Mouse (Mus musculus) C2C12 (cell line): ENCODE results near the gene Nuak1. TPM values are rescaled to one million over a fixed set of nuclear protein-coding genes. Genes with fewer than 3 reads are reported as not detected.

Experiments
- H3K27me3 ChIP-seq: one replicate; pipeline ENCODE4 v1.6.1; 2011; ENCODE audit not compliant: control insufficient read depth, insufficient read depth, insufficient read length
- H3K36me3 ChIP-seq: one replicate; pipeline ENCODE4 v1.6.1; 2011; ENCODE audit not compliant: control insufficient read depth, insufficient read depth
- H3K4me3 ChIP-seq: one replicate; pipeline ENCODE4 v1.5.1; 2011; ENCODE audit warnings: mild to moderate bottlenecking, control low read depth; ENCODE audit not compliant: poor library complexity, insufficient read depth, severe bottlenecking
- H3K79me2 ChIP-seq: one replicate; pipeline ENCODE4 v1.6.1; 2011; ENCODE audit not compliant: control insufficient read depth, insufficient read depth
- H3K79me3 ChIP-seq: one replicate; pipeline ENCODE4 v1.6.1; 2011; ENCODE audit warnings: low read depth, control low read depth
- H3ac ChIP-seq: one replicate; pipeline ENCODE3; 2011; ENCODE audit warnings: low read depth; ENCODE audit not compliant: control insufficient read depth, insufficient read length
- CEBPB ChIP-seq: IDR thresholded peaks from one replicate; pipeline ENCODE4 v1.6.1; 2011; ENCODE audit warnings: low read depth, mild to moderate bottlenecking, control low read depth, moderate library complexity
- CTCF ChIP-seq: IDR thresholded peaks from one replicate; pipeline ENCODE4 v1.5.1; 2011; ENCODE audit not compliant: control insufficient read depth, insufficient read depth, insufficient read length
- FOSL1 ChIP-seq: IDR thresholded peaks from one replicate; pipeline ENCODE4 v1.8.0; 2011; ENCODE audit warnings: mild to moderate bottlenecking, low read length; ENCODE audit not compliant: poor library complexity, insufficient read depth, severe bottlenecking
- MAX ChIP-seq: IDR thresholded peaks from one replicate; pipeline ENCODE4 v1.6.1; 2011; ENCODE audit warnings: mild to moderate bottlenecking, control low read depth
- MYOD1 ChIP-seq: IDR thresholded peaks from one replicate; pipeline ENCODE4 v1.6.1; 2011; ENCODE audit warnings: low read depth; ENCODE audit not compliant: control insufficient read depth, insufficient read length
- MYOG ChIP-seq: IDR thresholded peaks from one replicate; pipeline ENCODE4 v1.6.1; 2011; ENCODE audit not compliant: control insufficient read depth, insufficient read length; ENCODE audit errors: extremely low read depth
- USF1 ChIP-seq: IDR thresholded peaks from one replicate; pipeline ENCODE4 v1.6.1; 2011; ENCODE audit warnings: low read depth, mild to moderate bottlenecking, control low read depth, moderate library complexity
- polyA plus RNA-seq: library from polyadenylated mRNA; unstranded; fragments of >200 nt; fragmentation: generic; extraction: Trizol; gene quantifications from one replicate; pipeline ENCODE4 v1.2.1, GENCODE M21; 2012; ENCODE audit warnings: missing spikeins

Nuak1 gene
- polyA plus RNA-seq, 1 experiment: 15.2 TPM

DNA sequence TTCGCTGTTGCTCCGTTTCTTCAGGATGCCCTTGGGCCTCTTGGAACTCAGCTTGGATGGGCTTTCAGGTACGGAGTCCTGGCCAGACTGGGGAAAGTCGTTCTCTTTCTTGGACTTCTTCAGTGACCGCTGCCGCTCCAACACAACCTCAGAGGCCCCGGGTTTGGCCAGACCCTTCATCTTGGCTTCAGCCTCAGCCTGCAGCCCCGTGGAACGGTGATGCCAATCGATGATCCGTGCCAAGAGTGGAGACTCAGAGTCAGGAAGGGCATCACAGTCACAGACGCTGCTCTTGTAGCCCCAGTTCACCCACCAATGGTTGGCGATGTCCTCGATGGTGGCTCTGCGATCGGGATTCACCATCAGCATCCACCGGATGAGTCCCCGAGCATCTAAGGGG is 65.4 kb downstream of the Nuak1 start:
- Histone ChIP-seq H3K27me3 (no peaks in the 10 kb centered on the region), H3K79me2 (no peaks in the 10 kb centered on the region), H3ac (no peak overlapping the region), H3K4me3 (no peak overlapping the region), H3K36me3 (peaks cover 43% of the 10 kb centered on the region), H3K79me3 (no peaks in the 10 kb centered on the region)
- TF ChIP-seq CTCF: no peak
- no peak for TF ChIP-seq MYOD1
- no peak for TF ChIP-seq MYOG
- no peak for TF ChIP-seq MAX

DNA sequence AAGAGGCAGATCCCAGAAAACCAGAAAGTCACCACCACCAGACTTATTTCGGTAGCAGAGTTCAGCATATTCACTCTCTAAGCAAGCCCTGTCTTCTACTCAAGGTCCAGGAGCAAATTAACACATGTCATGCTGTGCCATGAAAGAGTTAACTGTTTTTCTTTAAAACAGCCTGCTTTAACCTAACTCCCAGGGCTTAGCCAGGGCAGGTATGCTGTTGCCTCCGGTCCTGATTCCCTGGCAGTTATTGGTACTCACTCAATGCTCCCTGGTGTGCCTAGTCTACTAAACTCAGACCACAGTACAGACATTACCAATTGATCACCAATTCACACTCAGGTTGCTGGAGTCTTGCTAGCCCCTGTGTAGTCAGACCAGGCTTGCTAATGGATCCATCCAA is 66.9 kb downstream of the Nuak1 start:
- Histone ChIP-seq H3ac (no peak overlapping the region), H3K79me2 (no peaks in the 10 kb centered on the region), H3K27me3 (no peaks in the 10 kb centered on the region), H3K4me3 (no peak overlapping the region), H3K36me3 (peaks cover 32% of the 10 kb centered on the region), H3K79me3 (no peaks in the 10 kb centered on the region)
- no peak for TF ChIP-seq FOSL1
- no peak for TF ChIP-seq MYOG
- TF ChIP-seq CTCF: no peak
- TF ChIP-seq CEBPB: no peak
- TF ChIP-seq MYOD1: no peak
- TF ChIP-seq MAX: no peak
- TF ChIP-seq USF1: no peak

DNA sequence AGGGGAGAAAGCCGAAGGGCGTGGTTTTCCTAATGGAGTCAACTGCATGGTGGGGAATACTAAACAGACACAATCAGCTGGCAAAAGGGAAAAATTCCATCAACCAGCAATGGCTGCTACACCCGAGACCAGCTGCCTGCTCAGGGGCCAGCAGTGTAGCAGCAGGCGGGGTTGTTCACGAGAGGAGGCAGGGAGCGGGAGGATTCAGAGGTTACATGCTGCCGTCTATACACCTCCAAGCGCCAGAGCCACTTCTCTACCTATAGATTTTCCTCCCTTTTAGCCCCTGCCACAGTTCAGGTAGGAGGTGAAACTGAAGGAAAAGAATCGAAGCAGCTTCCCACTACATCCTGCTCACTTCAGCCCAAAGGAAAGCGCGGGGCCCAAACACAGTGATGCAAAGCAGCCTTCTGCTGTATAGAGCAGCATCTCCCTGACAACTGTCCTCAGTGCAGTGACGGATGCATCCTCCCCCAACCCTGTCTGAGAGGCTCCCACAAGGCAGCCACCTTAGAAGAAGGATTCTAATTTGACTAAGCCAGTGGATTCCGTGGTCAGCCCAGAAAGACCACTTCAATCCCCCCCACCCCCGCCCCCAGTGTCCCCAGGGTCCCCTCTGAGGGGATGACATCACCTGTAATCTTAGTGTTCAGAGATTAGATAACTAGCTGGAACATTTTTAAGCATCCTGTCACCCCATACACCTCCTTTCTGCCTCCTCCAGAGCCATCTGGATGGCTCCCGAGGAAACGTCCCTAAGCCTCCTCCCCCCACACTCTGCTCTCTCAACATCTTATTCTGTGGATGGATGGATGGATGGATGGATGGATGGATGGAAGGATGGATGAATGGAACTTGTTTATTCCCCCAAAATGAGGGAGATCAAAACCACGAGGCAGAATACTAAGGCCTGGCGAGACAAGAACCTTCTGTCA is 68.0 kb downstream of the Nuak1 start:
- H3K79me3 ChIP-seq: no peaks in the 10 kb centered on the region
- H3K36me3 ChIP-seq: peaks cover 22% of the 10 kb centered on the region
- TF ChIP-seq MYOG (no peak), MAX (no peak), CTCF (no peak), MYOD1 (no peak), USF1 (no peak), FOSL1 (no peak), CEBPB (no peak)
- H3K27me3 ChIP-seq: no peaks in the 10 kb centered on the region
- no peak overlapping the region for H3K4me3 ChIP-seq
- H3ac ChIP-seq: no peak overlapping the region
- no peaks in the 10 kb centered on the region for H3K79me2 ChIP-seq

DNA sequence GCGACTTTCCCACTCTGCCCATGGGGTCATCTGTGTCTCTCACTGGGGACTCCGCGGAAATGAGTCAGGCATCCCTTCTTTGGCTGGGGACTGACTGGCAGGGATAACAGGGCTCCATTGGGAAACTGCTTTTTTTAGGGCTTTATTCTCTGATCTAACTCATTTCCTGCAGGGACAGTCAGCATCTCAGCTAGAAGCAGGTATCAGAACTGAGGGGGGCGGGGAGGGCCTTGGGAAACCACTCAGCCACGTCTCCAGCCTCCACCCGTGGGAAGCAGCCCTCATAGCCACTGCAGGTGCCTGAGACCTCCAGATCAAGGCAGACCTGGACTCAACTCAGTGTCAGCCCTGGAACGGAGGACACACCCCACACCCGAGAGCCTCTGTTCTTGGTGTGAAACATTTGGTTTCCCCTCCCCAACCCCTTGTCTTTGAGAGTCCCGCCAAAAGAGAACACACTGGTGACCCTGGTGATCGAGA is 68.7 kb downstream of the Nuak1 start:
- no peak for TF ChIP-seq CTCF
- no peak for TF ChIP-seq CEBPB
- TF ChIP-seq USF1: no peak
- H3K79me2 ChIP-seq: no peaks in the 10 kb centered on the region
- H3K36me3 ChIP-seq: peaks cover 17% of the 10 kb centered on the region
- no peak overlapping the region for H3ac ChIP-seq
- no peaks in the 10 kb centered on the region for H3K27me3 ChIP-seq
- no peak overlapping the region for H3K4me3 ChIP-seq
- H3K79me3 ChIP-seq: no peaks in the 10 kb centered on the region

DNA sequence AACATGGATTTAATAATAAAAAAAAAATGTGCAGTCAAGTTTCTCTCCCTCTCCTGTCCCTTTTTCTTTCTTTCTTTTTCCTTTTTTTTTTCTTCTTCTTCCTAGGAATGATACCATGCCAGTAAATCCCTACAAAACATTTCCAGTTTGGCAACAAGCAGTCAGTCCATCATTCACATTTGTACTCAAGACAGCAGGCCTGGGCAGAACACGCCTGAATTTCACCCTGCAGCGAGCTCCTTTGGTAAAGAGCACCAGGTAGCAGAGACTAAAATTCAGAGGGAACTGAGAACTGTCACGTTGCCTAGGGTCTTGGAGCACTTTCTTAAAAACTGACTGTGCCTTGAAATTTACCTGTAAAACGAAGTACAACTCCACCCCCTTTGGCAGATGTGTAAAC is 69.2 kb downstream of the Nuak1 start:
- no peak for TF ChIP-seq MYOG
- no peak for TF ChIP-seq USF1
- TF ChIP-seq CTCF: no peak
- no peak for TF ChIP-seq FOSL1
- no peak for TF ChIP-seq MAX
- no peak for TF ChIP-seq CEBPB
- no peak for TF ChIP-seq MYOD1
- Histone ChIP-seq H3K79me3 (no peaks in the 10 kb centered on the region), H3K36me3 (peaks cover 15% of the 10 kb centered on the region), H3K79me2 (no peaks in the 10 kb centered on the region), H3K27me3 (no peaks in the 10 kb centered on the region), H3ac (no peak overlapping the region), H3K4me3 (no peak overlapping the region)

DNA sequence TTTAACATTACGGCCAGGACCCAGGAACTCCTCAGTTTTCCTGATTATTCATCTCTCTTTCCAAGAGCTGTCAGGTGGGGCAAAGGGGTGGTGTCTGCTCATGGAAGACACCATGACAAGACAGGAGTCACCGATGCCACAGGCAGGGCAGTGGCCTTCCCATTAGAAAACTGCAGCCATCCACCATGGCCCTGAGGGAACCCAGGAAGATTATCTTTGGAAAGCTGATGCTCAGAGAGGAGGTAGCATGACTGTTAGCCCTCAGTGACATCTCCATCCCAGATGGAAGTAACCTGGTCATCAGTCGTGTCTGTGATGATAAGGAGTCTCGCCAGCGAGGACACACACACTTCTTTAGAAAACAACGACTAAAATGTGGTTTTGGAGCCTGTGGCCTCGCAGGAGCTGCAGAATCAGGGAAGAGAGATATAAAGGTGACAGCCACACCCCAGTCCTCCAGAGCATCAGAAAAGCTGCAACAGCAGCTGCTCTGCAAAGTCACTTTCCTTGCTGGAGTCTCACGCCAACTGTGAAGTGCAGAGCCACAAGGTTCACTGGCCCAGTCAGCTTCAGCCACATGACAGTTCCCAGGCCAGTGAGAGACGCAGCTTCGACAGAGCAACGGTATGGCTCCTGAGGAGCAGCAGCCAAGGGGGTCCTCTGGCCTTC is 70.6 kb downstream of the Nuak1 start:
- H3K79me3 ChIP-seq: no peaks in the 10 kb centered on the region

More for the DNA sequence above, 70.6 kb downstream of the Nuak1 start:
- Histone ChIP-seq H3K27me3 (no peaks in the 10 kb centered on the region), H3K36me3 (peaks cover 10% of the 10 kb centered on the region), H3ac (no peak overlapping the region), H3K4me3 (no peak overlapping the region), H3K79me2 (no peaks in the 10 kb centered on the region)
- TF ChIP-seq FOSL1 (no peak), MYOG (no peak), CEBPB (no peak), USF1 (no peak), MYOD1 (no peak), CTCF (no peak), MAX (no peak)
